Mouse (Mus musculus): ENCODE data around the gene Eif2b3.

GRCm38 (mm10) chr4:117004649-117005048, 14.6 kb upstream of the Eif2b3 start:
- TF ChIP-seq CTCF (IDR thresholded peaks at IDR 0.05; ENCODE audit: control insufficient read depth, insufficient read depth, insufficient read length), result no peak
- TF ChIP-seq USF1 (IDR thresholded peaks at IDR 0.05; ENCODE audit: low read depth), result no peak
- no peak for TF ChIP-seq MAX (IDR thresholded peaks at IDR 0.05)
- no peak for TF ChIP-seq MYOG (IDR thresholded peaks at IDR 0.05; ENCODE audit: control insufficient read depth, extremely low read depth, insufficient read length)
- no peak for TF ChIP-seq MYOD1 (IDR thresholded peaks at IDR 0.05; ENCODE audit: control insufficient read depth, insufficient read length, low read depth)
- no peak for TF ChIP-seq CEBPB (IDR thresholded peaks at IDR 0.05; ENCODE audit: low read depth)
